Mouse (Mus musculus) spleen, postnatal 14 days (tissue): ENCODE results near the gene Magea4.

ENCODE experiments used
- DNase-seq, 2 experiments: peaks; one replicate each; pipeline ENCODE4 v3.0.0; 2021 to 2022; ENCODE audit warnings: low spot score in 2 of 2

Magea4 gene

GRCm38 (mm10) chrX:72221717-72222116 lies at the start of gene Magea4:
Magea4 (plus strand) TSS chrX:72222017.
- DNase-seq = no peak

DNA sequence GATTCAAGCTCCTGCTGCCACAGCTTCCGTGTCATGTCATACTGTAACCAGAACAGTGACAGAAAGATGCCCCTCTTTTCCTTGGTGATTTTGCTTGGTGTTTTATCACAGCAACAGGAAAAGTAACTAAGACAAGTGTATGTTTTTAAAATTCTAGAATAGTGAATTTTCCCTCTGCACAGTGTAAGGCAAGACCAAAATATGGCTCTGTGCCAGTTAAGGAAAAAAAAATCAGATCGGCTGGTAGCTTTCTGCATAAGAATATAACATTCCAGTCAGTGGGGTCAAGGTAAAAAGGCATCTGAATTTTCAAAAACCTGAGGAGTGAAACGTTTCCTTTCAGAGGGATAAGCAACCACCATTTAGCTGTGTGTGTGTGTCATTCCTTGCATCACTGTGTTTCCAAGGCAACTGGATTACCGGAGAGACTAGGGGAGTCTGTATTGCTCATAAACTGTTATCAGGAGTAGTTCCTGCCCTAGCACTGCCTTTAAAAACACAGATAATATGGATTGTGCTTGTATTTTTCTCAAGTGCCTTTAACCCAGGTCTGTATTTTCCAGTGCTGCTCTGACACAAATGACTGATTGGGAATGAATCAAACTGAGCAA lies 18.8 kb upstream of the Magea4 start:
- no peak for DNase-seq

- DNase-seq = no peak
These were observed 48.8 kb downstream of the Magea4 start for GRCm38 (mm10) chrX:72270637-72271036.
